Mouse (Mus musculus): ENCODE results near the gene Agl. TPM values are rescaled to one million over a fixed set of nuclear protein-coding genes. Genes with fewer than 3 reads are reported as not detected.
A peak's percentile ranks its signal among the peaks of the same experiment; 100 is the strongest.

Agl gene
- polyA plus RNA-seq, 1 experiment from 2014 or later, result 121 TPM

GRCm38 (mm10) chr3:116740963-116741362 is 67.0 kb downstream of the Agl start:
- H3K4me2 ChIP-seq (ENCODE audit: low read length), result no peak overlapping the region
- H3K9me3 ChIP-seq (ENCODE audit: control insufficient read depth, low read length), result no peaks in the 10 kb centered on the region; the same call in 1 of the 2 replicates
- H3K9ac ChIP-seq (ENCODE audit: low read length), result no peak overlapping the region
- 73% methylated on average over 9 of the region's 9 CpGs for WGBS
- peaks cover 33% of the 10 kb centered on the region for H3K36me3 ChIP-seq (ENCODE audit: control insufficient read depth, insufficient read depth, low read length)
- no peaks in the 10 kb centered on the region for H3K27me3 ChIP-seq (ENCODE audit: control insufficient read depth, insufficient read depth, low read length)
- no peak overlapping the region for H3K27ac ChIP-seq (replicated peaks in 1 of 2; ENCODE audit: control insufficient read depth in 1 of 2, insufficient read depth in 1 of 2, low read depth in 2 of 2, low read length in 2 of 2)
- no peak for ATAC-seq (ENCODE audit: insufficient number of reproducible peaks, insufficient read depth, low FRiP score, low read depth)
- no peaks in the 10 kb centered on the region for H3K4me1 ChIP-seq (ENCODE audit: control insufficient read depth in 2 of 2, insufficient read depth in 2 of 2, low read length in 2 of 2)
- no peak overlapping the region for H3K4me3 ChIP-seq (ENCODE audit: control insufficient read depth in 1 of 2, insufficient read depth in 1 of 2, low read depth in 1 of 2, low read length in 2 of 2)

GRCm38 (mm10) chr3:116740106-116740505 is 67.9 kb downstream of the Agl start:
- H3K9me3 ChIP-seq (ENCODE audit: control insufficient read depth, low read length), result no peaks in the 10 kb centered on the region; the same call in 1 of the 2 replicates
- no peak overlapping the region for H3K9ac ChIP-seq (ENCODE audit: low read length)
- 68% methylated on average over 4 of the region's 5 CpGs for WGBS
- H3K4me3 ChIP-seq (ENCODE audit: control insufficient read depth in 1 of 2, insufficient read depth in 1 of 2, low read depth in 1 of 2, low read length in 2 of 2), result no peak overlapping the region
- H3K27me3 ChIP-seq (ENCODE audit: control insufficient read depth, insufficient read depth, low read length), result no peaks in the 10 kb centered on the region
- no peak for ATAC-seq (ENCODE audit: insufficient number of reproducible peaks, insufficient read depth, low FRiP score, low read depth)
- no peak overlapping the region for H3K27ac ChIP-seq (replicated peaks in 1 of 2; ENCODE audit: control insufficient read depth in 1 of 2, insufficient read depth in 1 of 2, low read depth in 2 of 2, low read length in 2 of 2)
- H3K4me1 ChIP-seq (ENCODE audit: control insufficient read depth in 2 of 2, insufficient read depth in 2 of 2, low read length in 2 of 2), result no peaks in the 10 kb centered on the region
- H3K36me3 ChIP-seq (ENCODE audit: control insufficient read depth, insufficient read depth, low read length), result peaks cover 28% of the 10 kb centered on the region
- H3K4me2 ChIP-seq (ENCODE audit: low read length), result no peak overlapping the region

- Histone ChIP-seq H3K27ac (replicated peaks in 1 of 2; ENCODE audit: control insufficient read depth in 1 of 2, insufficient read depth in 1 of 2, low read depth in 2 of 2, low read length in 2 of 2) (no peak overlapping the region), H3K36me3 (ENCODE audit: control insufficient read depth, insufficient read depth, low read length) (peaks cover 2% of the 10 kb centered on the region; the same call in 1 of the 2 replicates), H3K9me3 (ENCODE audit: control insufficient read depth, low read length) (no peaks in the 10 kb centered on the region; the same call in 1 of the 2 replicates), H3K27me3 (ENCODE audit: control insufficient read depth, insufficient read depth, low read length) (no peaks in the 10 kb centered on the region), H3K4me2 (ENCODE audit: low read length) (no peak overlapping the region), H3K9ac (ENCODE audit: low read length) (no peak overlapping the region), H3K4me3 (ENCODE audit: control insufficient read depth in 1 of 2, insufficient read depth in 1 of 2, low read depth in 1 of 2, low read length in 2 of 2) (no peak overlapping the region), H3K4me1 (ENCODE audit: control insufficient read depth in 2 of 2, insufficient read depth in 2 of 2, low read length in 2 of 2) (no peaks in the 10 kb centered on the region)
- WGBS, result 77% methylated on average over 8 of the region's 8 CpGs
- no peak for ATAC-seq (ENCODE audit: insufficient number of reproducible peaks, insufficient read depth, low FRiP score, low read depth)
These were observed 70.6 kb downstream of the Agl start for GRCm38 (mm10) chr3:116737326-116737731.

- no peak overlapping the region for H3K27ac ChIP-seq (replicated peaks in 1 of 2; ENCODE audit: control insufficient read depth in 1 of 2, insufficient read depth in 1 of 2, low read depth in 2 of 2, low read length in 2 of 2)
- WGBS, result 68% methylated on average over 2 of the region's 2 CpGs
- no peak for ATAC-seq (ENCODE audit: insufficient number of reproducible peaks, insufficient read depth, low FRiP score, low read depth)
- no peak overlapping the region for H3K4me2 ChIP-seq (ENCODE audit: low read length)
- H3K9me3 ChIP-seq (ENCODE audit: control insufficient read depth, low read length), result no peaks in the 10 kb centered on the region
- no peak overlapping the region for H3K4me3 ChIP-seq (ENCODE audit: control insufficient read depth in 1 of 2, insufficient read depth in 1 of 2, low read depth in 1 of 2, low read length in 2 of 2)
- no peaks in the 10 kb centered on the region for H3K27me3 ChIP-seq (ENCODE audit: control insufficient read depth, insufficient read depth, low read length)
- H3K36me3 ChIP-seq (ENCODE audit: control insufficient read depth, insufficient read depth, low read length), result no peaks in the 10 kb centered on the region
- H3K9ac ChIP-seq (ENCODE audit: low read length), result no peak overlapping the region
- peaks cover 6 to 8% of the 10 kb centered on the region in 2 experiments; a peak in 2 of 4 replicates for H3K4me1 ChIP-seq (ENCODE audit: control insufficient read depth in 2 of 2, insufficient read depth in 2 of 2, low read length in 2 of 2)
These were observed 78.3 kb downstream of the Agl start for GRCm38 (mm10) chr3:116729483-116730174.

- Histone ChIP-seq H3K27me3 (ENCODE audit: control insufficient read depth, insufficient read depth, low read length) (no peaks in the 10 kb centered on the region), H3K4me3 (ENCODE audit: control insufficient read depth in 1 of 2, insufficient read depth in 1 of 2, low read depth in 1 of 2, low read length in 2 of 2) (no peak overlapping the region), H3K9ac (ENCODE audit: low read length) (no peak overlapping the region), H3K4me2 (ENCODE audit: low read length) (0 out of 2 replicates have a peak overlapping the region, but pooled peaks have one; percentile 11), H3K4me1 (ENCODE audit: control insufficient read depth in 2 of 2, insufficient read depth in 2 of 2, low read length in 2 of 2) (peaks cover 6 to 8% of the 10 kb centered on the region in 2 experiments; a peak in 2 of 4 replicates), H3K27ac (replicated peaks in 1 of 2; ENCODE audit: control insufficient read depth in 1 of 2, insufficient read depth in 1 of 2, low read depth in 2 of 2, low read length in 2 of 2) (no peak overlapping the region), H3K9me3 (ENCODE audit: control insufficient read depth, low read length) (no peaks in the 10 kb centered on the region), H3K36me3 (ENCODE audit: control insufficient read depth, insufficient read depth, low read length) (no peaks in the 10 kb centered on the region)
- 53% methylated on average over 9 of the region's 9 CpGs for whole genome bisulfite sequencing
- peak; percentile 50 for ATAC-seq (ENCODE audit: insufficient number of reproducible peaks, insufficient read depth, low FRiP score, low read depth)
These were observed 81.2 kb downstream of the Agl start for GRCm38 (mm10) chr3:116726807-116727206.

- WGBS, result 75% methylated on average over 10 of the region's 10 CpGs
- no peak overlapping the region for H3K4me3 ChIP-seq (ENCODE audit: control insufficient read depth in 1 of 2, insufficient read depth in 1 of 2, low read depth in 1 of 2, low read length in 2 of 2)
- H3K4me1 ChIP-seq (ENCODE audit: control insufficient read depth in 2 of 2, insufficient read depth in 2 of 2, low read length in 2 of 2), result peaks cover 6 to 8% of the 10 kb centered on the region in 2 experiments; a peak in 2 of 4 replicates
- H3K27me3 ChIP-seq (ENCODE audit: control insufficient read depth, insufficient read depth, low read length), result no peaks in the 10 kb centered on the region
- H3K27ac ChIP-seq (replicated peaks in 1 of 2; ENCODE audit: control insufficient read depth in 1 of 2, insufficient read depth in 1 of 2, low read depth in 2 of 2, low read length in 2 of 2), result no peak overlapping the region
- no peaks in the 10 kb centered on the region for H3K36me3 ChIP-seq (ENCODE audit: control insufficient read depth, insufficient read depth, low read length)
- H3K9ac ChIP-seq (ENCODE audit: low read length), result no peak overlapping the region
- H3K4me2 ChIP-seq (ENCODE audit: low read length), result no peak overlapping the region
- H3K9me3 ChIP-seq (ENCODE audit: control insufficient read depth, low read length), result no peaks in the 10 kb centered on the region
- no peak for ATAC-seq (ENCODE audit: insufficient number of reproducible peaks, insufficient read depth, low FRiP score, low read depth)
These were observed 84.2 kb downstream of the Agl start for GRCm38 (mm10) chr3:116723496-116724481.

GRCm38 (mm10) chr3:116722980-116723379 is 85.0 kb downstream of the Agl start:
- Histone ChIP-seq H3K9me3 (ENCODE audit: control insufficient read depth, low read length) (no peaks in the 10 kb centered on the region), H3K4me1 (ENCODE audit: control insufficient read depth in 2 of 2, insufficient read depth in 2 of 2, low read length in 2 of 2) (peaks cover 6 to 8% of the 10 kb centered on the region in 2 experiments; a peak in 2 of 4 replicates), H3K27ac (replicated peaks in 1 of 2; ENCODE audit: control insufficient read depth in 1 of 2, insufficient read depth in 1 of 2, low read depth in 2 of 2, low read length in 2 of 2) (no peak overlapping the region), H3K27me3 (ENCODE audit: control insufficient read depth, insufficient read depth, low read length) (no peaks in the 10 kb centered on the region), H3K9ac (ENCODE audit: low read length) (no peak overlapping the region), H3K4me3 (ENCODE audit: control insufficient read depth in 1 of 2, insufficient read depth in 1 of 2, low read depth in 1 of 2, low read length in 2 of 2) (no peak overlapping the region), H3K36me3 (ENCODE audit: control insufficient read depth, insufficient read depth, low read length) (no peaks in the 10 kb centered on the region), H3K4me2 (ENCODE audit: low read length) (no peak overlapping the region)
- no peak for ATAC-seq (ENCODE audit: insufficient number of reproducible peaks, insufficient read depth, low FRiP score, low read depth)
- 80% methylated on average over 4 of the region's 4 CpGs for WGBS
